Mouse (Mus musculus): Measurements from ENCODE around the gene Pskh1. TPM values are rescaled to one million over a fixed set of nuclear protein-coding genes. Genes with fewer than 3 reads are reported as not detected.
A peak's percentile ranks its signal among the peaks of the same experiment; 100 is the strongest.

Gene Pskh1
- total and polyA plus RNA-seq, 2 experiments from 2014 or later, result 10.4 to 24.5 TPM

- TF ChIP-seq CTCF (IDR thresholded peaks at IDR 0.05; ENCODE audit: low read depth), result no peak
- Histone ChIP-seq H3K27ac (ENCODE audit: low read depth, low read length) (peak overlapping the region; percentile 81), H3K4me1 (ENCODE audit: insufficient read depth) (peaks cover 6% of the 10 kb centered on the region; the same call in 1 of the 2 replicates), H3K36me3 (ENCODE audit: insufficient read depth) (peaks cover 2% of the 10 kb centered on the region; the same call in 1 of the 2 replicates), H3K9me3 (ENCODE audit: low read length) (no peaks in the 10 kb centered on the region), H3K9ac (peak overlapping the region; percentile 89), H3K4me3 (ENCODE audit: low read depth, low read length) (peak overlapping the region; percentile 58), H3K27me3 (ENCODE audit: insufficient read depth, low read length) (no peaks in the 10 kb centered on the region), H3K4me2 (ENCODE audit: low read depth) (peak overlapping the region; percentile 94)
- WGBS, result 2% methylated on average over 33 of the region's 33 CpGs
- ATAC-seq (peak; percentile 41), DNase-seq (peak; percentile 72)
Measured at GRCm38 (mm10) chr8:105937496-105938305, 37.5 kb downstream of the Pskh1 start.

GRCm38 (mm10) chr8:105938306-105938669 is 38.0 kb downstream of the Pskh1 start, which contains the start of gene Psmb10:
Gene Psmb10, minus strand, starts transcription at chr8:105938444.
- DNase-seq, result no peak
- Histone ChIP-seq H3K9me3 (ENCODE audit: low read length) (no peaks in the 10 kb centered on the region), H3K9ac (peak within 1 kb of the TSS; percentile 89), H3K27me3 (ENCODE audit: insufficient read depth, low read length) (no peaks in the 10 kb centered on the region), H3K4me1 (ENCODE audit: insufficient read depth) (peaks cover 6% of the 10 kb centered on the region; the same call in 1 of the 2 replicates), H3K27ac (ENCODE audit: low read depth, low read length) (peak within 1 kb of the TSS; percentile 81), H3K36me3 (ENCODE audit: insufficient read depth) (no peaks in the 10 kb centered on the region), H3K4me2 (ENCODE audit: low read depth) (peak within 1 kb of the TSS; percentile 94), H3K4me3 (ENCODE audit: low read depth, low read length) (peak within 1 kb of the TSS; percentile 58)
- peak; percentile 19; the same call in 1 of the 2 replicates for TF ChIP-seq CTCF (IDR thresholded peaks at IDR 0.05; ENCODE audit: low read depth)
- ATAC-seq, result no peak
- WGBS, result 30% methylated on average over 4 of the region's 4 CpGs

- WGBS, result 91% methylated on average over 11 of the region's 11 CpGs
- ATAC-seq, result no peak
Measured at GRCm38 (mm10) chr8:105942026-105942425, 41.8 kb downstream of the Pskh1 start.

GRCm38 (mm10) chr8:105942542-105942941 is 42.3 kb downstream of the Pskh1 start:
- Histone ChIP-seq H3K4me1 (ENCODE audit: insufficient read depth) (peaks cover 6% of the 10 kb centered on the region; the same call in 1 of the 2 replicates), H3K4me3 (ENCODE audit: low read depth, low read length) (no peak overlapping the region), H3K4me2 (ENCODE audit: low read depth) (no peak overlapping the region), H3K27me3 (ENCODE audit: insufficient read depth, low read length) (no peaks in the 10 kb centered on the region), H3K9ac (no peak overlapping the region), H3K27ac (ENCODE audit: low read depth, low read length) (no peak overlapping the region), H3K36me3 (ENCODE audit: insufficient read depth) (0 out of 2 replicates have a peak, but pooled peaks cover 5% of the 10 kb centered on the region), H3K9me3 (ENCODE audit: low read length) (no peaks in the 10 kb centered on the region)
- ATAC-seq (no peak), DNase-seq (no peak)
- TF ChIP-seq CTCF (IDR thresholded peaks at IDR 0.05; ENCODE audit: low read depth), result no peak
- WGBS, result 89% methylated on average over 5 of the region's 5 CpGs

More at GRCm38 (mm10) chr8:105942026-105942425, 41.8 kb downstream of the Pskh1 start:
- H3K4me3 ChIP-seq (ENCODE audit: low read depth, low read length), result no peak overlapping the region
- 0 out of 2 replicates have a peak, but pooled peaks cover 5% of the 10 kb centered on the region for H3K36me3 ChIP-seq (ENCODE audit: insufficient read depth)
- H3K4me1 ChIP-seq (ENCODE audit: insufficient read depth), result peaks cover 6% of the 10 kb centered on the region; the same call in 1 of the 2 replicates
- H3K27me3 ChIP-seq (ENCODE audit: insufficient read depth, low read length), result no peaks in the 10 kb centered on the region
- H3K9ac ChIP-seq, result no peak overlapping the region
- H3K27ac ChIP-seq (ENCODE audit: low read depth, low read length), result no peak overlapping the region
- TF ChIP-seq CTCF (IDR thresholded peaks at IDR 0.05; ENCODE audit: low read depth), result no peak
- DNase-seq, result no peak
- H3K9me3 ChIP-seq (ENCODE audit: low read length), result no peaks in the 10 kb centered on the region
- no peak overlapping the region for H3K4me2 ChIP-seq (ENCODE audit: low read depth)

DNA sequence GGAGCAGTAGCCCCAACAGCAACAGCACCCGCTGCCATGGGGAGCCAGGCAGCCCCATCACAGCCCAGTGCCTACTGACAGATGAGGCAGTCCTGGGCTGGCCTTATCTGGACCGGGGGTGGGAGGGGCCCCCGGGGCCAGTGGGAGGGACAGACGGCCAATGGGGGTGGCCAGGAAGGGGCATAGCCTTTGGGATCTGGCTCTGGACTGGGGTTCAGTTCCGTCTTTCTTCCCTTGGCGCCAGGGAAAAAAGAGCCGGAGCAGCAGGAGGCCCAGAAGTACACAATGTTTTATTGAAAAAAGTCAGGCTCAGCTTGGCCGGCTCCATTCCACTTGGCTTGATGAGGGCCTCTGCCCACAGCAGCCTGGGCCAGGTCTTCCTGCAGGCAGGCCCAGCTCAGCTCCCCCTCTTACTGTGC is 43.1 kb downstream of the Pskh1 start, which contains the start of gene Lcat:
Gene Lcat, minus strand, starts transcription at position 62 of the 419 bp plus-strand sequence.
- WGBS, result 55% methylated on average over 8 of the region's 8 CpGs
- ATAC-seq (peak; percentile 87), DNase-seq (peak; percentile 41)
- H3K4me1 ChIP-seq (ENCODE audit: insufficient read depth), result 0 out of 2 replicates have a peak, but pooled peaks cover under 1% of the 10 kb centered on the region
- TF ChIP-seq CTCF (IDR thresholded peaks at IDR 0.05; ENCODE audit: low read depth), result no peak
- H3K27me3 ChIP-seq (ENCODE audit: insufficient read depth, low read length), result no peaks in the 10 kb centered on the region
- H3K9me3 ChIP-seq (ENCODE audit: low read length), result no peaks in the 10 kb centered on the region
- H3K9ac ChIP-seq, result no peak within 1 kb of the TSS
- H3K4me3 ChIP-seq (ENCODE audit: low read depth, low read length), result no peak within 1 kb of the TSS
- peak within 1 kb of the TSS; percentile 35; the same call in 1 of the 2 replicates for H3K27ac ChIP-seq (ENCODE audit: low read depth, low read length)
- H3K4me2 ChIP-seq (ENCODE audit: low read depth), result no peak within 1 kb of the TSS
- H3K36me3 ChIP-seq (ENCODE audit: insufficient read depth), result 0 out of 2 replicates have a peak, but pooled peaks cover 5% of the 10 kb centered on the region

- Histone ChIP-seq H3K4me1 (ENCODE audit: insufficient read depth) (no peaks in the 10 kb centered on the region), H3K4me2 (ENCODE audit: low read depth) (no peak overlapping the region), H3K36me3 (ENCODE audit: insufficient read depth) (0 out of 2 replicates have a peak, but pooled peaks cover 5% of the 10 kb centered on the region), H3K9ac (no peak overlapping the region), H3K27ac (ENCODE audit: low read depth, low read length) (no peak overlapping the region), H3K27me3 (ENCODE audit: insufficient read depth, low read length) (no peaks in the 10 kb centered on the region), H3K9me3 (ENCODE audit: low read length) (no peaks in the 10 kb centered on the region), H3K4me3 (ENCODE audit: low read depth, low read length) (no peak overlapping the region)
- peak; percentile 47 for ATAC-seq
- DNase-seq, result peak; percentile 64
- no peak for TF ChIP-seq CTCF (IDR thresholded peaks at IDR 0.05; ENCODE audit: low read depth)
- 33% methylated on average over 10 of the region's 10 CpGs for WGBS
Measured at GRCm38 (mm10) chr8:105949350-105949749, 49.1 kb downstream of the Pskh1 start.

Data from forebrain, postnatal 0 days (tissue).